Mouse (Mus musculus): ENCODE data around the gene Kcnma1.

DNA sequence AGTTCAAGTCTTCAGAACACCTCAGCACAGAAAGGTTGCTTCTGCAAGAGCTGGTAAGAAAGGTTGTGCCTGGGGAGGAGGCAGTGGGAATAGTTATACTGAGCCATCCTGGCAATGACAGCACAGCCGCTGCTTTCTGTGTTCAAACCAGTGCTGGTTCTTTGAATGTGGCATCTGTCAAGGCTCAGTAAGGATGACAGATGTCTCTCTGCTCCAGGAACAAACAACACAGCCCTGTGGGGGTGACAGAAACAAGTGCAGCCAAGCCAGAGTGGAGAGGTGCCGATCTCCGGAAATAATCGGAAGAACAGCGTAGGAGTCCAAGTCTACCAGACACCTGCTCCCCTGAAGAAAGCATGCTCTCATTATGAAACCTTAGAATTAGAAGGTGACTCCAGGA lies 254.7 kb downstream of the Kcnma1 start:
- TF ChIP-seq CTCF (IDR thresholded peaks at IDR 0.05; ENCODE audit: extremely low read depth, insufficient read depth, insufficient read length, insufficient replicate concordance) (no peak), POLR2A (IDR thresholded peaks at IDR 0.05; ENCODE audit: low read depth, low read length) (no peak)
